Mouse (Mus musculus) heart, postnatal 0 days (tissue): ENCODE data around the gene Dnajc15.

Experiments used
- CTCF ChIP-seq: IDR thresholded peaks from 2 replicates; pipeline ENCODE4 v1.5.1; 2016; ENCODE audit warnings: antibody characterized with exemption, control low read depth, low read depth
- EP300 ChIP-seq: IDR thresholded peaks from 2 replicates; pipeline ENCODE4 v1.6.1; 2016; ENCODE audit warnings: antibody characterized with exemption, low read depth

GRCm38 (mm10) chr14:77860841-77861560 lies 13.9 kb downstream of the Dnajc15 start:
- TF ChIP-seq CTCF (no peak), EP300 (no peak)
